Mouse (Mus musculus) stomach, embryonic 15.5 days (tissue): Measurements from ENCODE around the gene Ap4m1. TPM values are rescaled to one million over a fixed set of nuclear protein-coding genes. Genes with fewer than 3 reads are reported as not detected.
"Not testable (repeated sequence)": the region's sequence is repeated elsewhere in the genome, so short reads cannot be mapped to it uniquely, and the experiment has no call there.

Source experiments
- ATAC-seq: fragments of 200-750 bp; cut with Nextera tagmentation; 2 replicates; pipeline ENCODE4 v1.8.0; 2017; ENCODE audit warnings: low read depth, moderate number of reproducible peaks, moderate TSS enrichment; ENCODE audit not compliant: insufficient read depth, low FRiP score
- H3K27ac ChIP-seq: fragments of 300-500 bp; sonication (generic); 2 replicates; pipeline ENCODE4 v1.5.1; 2015; ENCODE audit warnings: mild to moderate bottlenecking, inconsistent platforms
- H3K27me3 ChIP-seq: fragments of 300-500 bp; sonication (generic); replicated peaks from 2 replicates; pipeline ENCODE4 v1.6.1; 2015; ENCODE audit warnings: inconsistent platforms
- H3K36me3 ChIP-seq: fragments of 300-500 bp; sonication (generic); 2 replicates; pipeline ENCODE4 v1.6.1; 2015; ENCODE audit warnings: inconsistent platforms
- H3K4me1 ChIP-seq: fragments of 300-500 bp; sonication (generic); 2 replicates; pipeline ENCODE4 v1.6.1; 2015; ENCODE audit warnings: inconsistent platforms
- H3K4me2 ChIP-seq: fragments of 300-500 bp; sonication (generic); 2 replicates; pipeline ENCODE4 v1.6.1; 2015; ENCODE audit warnings: mild to moderate bottlenecking, inconsistent platforms
- H3K4me3 ChIP-seq: fragments of 300-500 bp; sonication (generic); replicated peaks from 2 replicates; pipeline ENCODE4 v1.5.1; 2015; ENCODE audit warnings: inconsistent platforms
- H3K9ac ChIP-seq: fragments of 300-500 bp; sonication (generic); 2 replicates; pipeline ENCODE4 v1.6.1; 2015; ENCODE audit warnings: inconsistent platforms
- H3K9me3 ChIP-seq: fragments of 300-500 bp; sonication (generic); 2 replicates; pipeline ENCODE4 v1.6.1; 2016; ENCODE audit warnings: inconsistent platforms
- WGBS: fragments of 180-500 bp; shearing (Covaris S2); methylation state at CpG from one replicate; pipeline ENCODE4 v1.1.7; 2015; 5-methylcytosine and 5-hydroxymethylcytosine counted together
- polyA plus RNA-seq: library from polyadenylated mRNA; unstranded; fragments of >200 nt; fragmentation: Nextera tagmentation; extraction: Ambion mirVana; gene quantifications from 2 replicates; pipeline ENCODE4 v1.2.1, GENCODE M21; 2015

Ap4m1 gene
- polyA plus RNA-seq, 1 experiment from 2014 or later, result 23.9 TPM

DNA sequence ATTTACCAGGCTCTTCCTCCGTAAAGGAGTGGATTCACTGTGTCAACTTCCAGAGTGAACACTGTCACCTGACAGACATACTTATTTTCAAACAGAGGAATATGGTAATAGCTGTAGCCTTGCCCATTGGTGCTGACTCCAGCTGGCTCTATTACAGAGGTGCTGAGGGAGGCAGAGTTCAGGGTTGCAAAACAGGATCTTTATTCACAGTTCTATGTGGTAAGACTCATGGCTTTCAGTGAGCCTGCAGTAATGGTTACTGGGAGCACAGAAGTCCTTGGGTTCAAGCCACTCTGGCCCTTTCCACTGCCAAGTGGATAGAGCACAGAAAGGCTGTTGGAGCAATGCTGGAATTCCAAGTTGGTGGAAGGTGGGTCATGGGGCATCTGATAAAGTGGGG lies 35.5 kb downstream of the Ap4m1 start:
- Histone ChIP-seq H3K4me3 (no peak overlapping the region), H3K4me1 (no peaks in the 10 kb centered on the region), H3K27me3 (no peaks in the 10 kb centered on the region), H3K27ac (no peak overlapping the region), H3K36me3 (no peaks in the 10 kb centered on the region), H3K4me2 (no peak overlapping the region), H3K9ac (no peak overlapping the region), H3K9me3 (no peaks in the 10 kb centered on the region)
- WGBS, result 69% methylated on average over 1 of the region's 1 CpGs
- ATAC-seq, result no peak

DNA sequence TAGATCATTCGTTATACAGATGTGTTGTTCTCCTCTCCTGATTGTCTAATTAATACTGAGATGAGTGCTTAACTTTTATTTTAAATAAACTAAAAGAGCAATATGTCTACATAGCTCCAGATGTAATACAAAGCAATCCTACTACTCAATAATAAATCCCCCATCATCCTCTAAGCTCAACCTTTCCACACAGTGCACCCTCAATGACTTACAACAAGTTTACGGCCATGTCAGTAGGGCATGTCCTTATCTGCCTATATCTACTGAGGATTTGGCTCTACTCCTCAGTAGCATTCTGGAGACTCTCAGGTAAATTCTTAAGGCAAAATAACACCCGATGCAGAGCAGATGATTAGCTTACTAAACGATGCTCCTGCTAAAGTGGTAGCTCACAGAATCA lies 36.1 kb downstream of the Ap4m1 start:
- Histone ChIP-seq H3K27me3 (no peaks in the 10 kb centered on the region), H3K4me2 (no peak overlapping the region), H3K9me3 (no peaks in the 10 kb centered on the region), H3K4me1 (no peaks in the 10 kb centered on the region), H3K9ac (no peak overlapping the region), H3K27ac (no peak overlapping the region), H3K36me3 (no peaks in the 10 kb centered on the region), H3K4me3 (no peak overlapping the region)
- WGBS, result 84% methylated on average over 4 of the region's 4 CpGs
- ATAC-seq, result no peak

DNA sequence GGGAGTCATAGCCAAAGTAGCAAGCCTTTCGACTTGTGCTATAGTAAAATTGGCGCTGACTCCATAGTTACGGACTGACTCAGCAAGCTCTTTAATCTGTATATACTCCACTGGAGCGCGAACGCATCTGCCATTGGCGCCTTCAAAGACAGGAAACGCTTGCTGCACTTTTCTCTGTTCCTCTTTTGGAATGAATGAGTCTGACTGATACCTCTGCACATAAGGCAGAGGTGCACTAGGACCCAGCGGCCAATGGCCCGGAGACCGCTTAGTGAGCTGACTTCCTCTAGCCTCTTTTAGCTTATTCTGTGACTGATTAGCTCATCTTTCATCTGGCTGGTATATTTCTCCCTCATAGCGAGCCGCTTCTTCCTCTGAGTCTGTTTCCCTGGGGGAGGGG lies 44.8 kb downstream of the Ap4m1 start:
- not testable (repeated sequence) for H3K9ac ChIP-seq, H3K27ac ChIP-seq, H3K9me3 ChIP-seq, H3K27me3 ChIP-seq, ATAC-seq, H3K4me2 ChIP-seq, H3K36me3 ChIP-seq, H3K4me3 ChIP-seq, H3K4me1 ChIP-seq
- WGBS, result 92% methylated on average over 13 of the region's 13 CpGs

DNA sequence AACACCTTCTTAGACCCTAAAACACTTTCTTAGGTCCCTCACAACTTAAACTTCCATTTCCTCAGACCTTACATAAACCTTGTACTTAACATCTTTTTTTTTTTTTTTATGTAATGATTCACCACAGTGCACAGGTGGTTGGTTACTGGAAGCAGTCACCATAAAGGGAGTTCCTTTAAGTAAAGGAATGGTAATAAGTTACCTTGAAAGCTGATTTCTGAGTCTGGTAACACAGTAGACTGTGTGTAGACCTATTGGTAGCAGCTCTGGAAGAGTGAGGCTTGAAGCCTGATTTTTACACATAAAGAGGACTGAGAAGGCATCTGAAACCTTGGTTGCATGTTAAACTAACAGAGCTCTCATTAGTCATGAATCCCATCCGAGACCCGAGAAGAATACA lies 48.1 kb downstream of the Ap4m1 start:
- no peaks in the 10 kb centered on the region for H3K9me3 ChIP-seq
- no peak overlapping the region for H3K9ac ChIP-seq
- no peaks in the 10 kb centered on the region for H3K27me3 ChIP-seq
- WGBS, result 27% methylated on average over 2 of the region's 2 CpGs
- H3K4me2 ChIP-seq, result no peak overlapping the region
- no peaks in the 10 kb centered on the region for H3K36me3 ChIP-seq
- no peak overlapping the region for H3K4me3 ChIP-seq
- no peak overlapping the region for H3K27ac ChIP-seq
- ATAC-seq, result no peak
- H3K4me1 ChIP-seq, result no peaks in the 10 kb centered on the region

DNA sequence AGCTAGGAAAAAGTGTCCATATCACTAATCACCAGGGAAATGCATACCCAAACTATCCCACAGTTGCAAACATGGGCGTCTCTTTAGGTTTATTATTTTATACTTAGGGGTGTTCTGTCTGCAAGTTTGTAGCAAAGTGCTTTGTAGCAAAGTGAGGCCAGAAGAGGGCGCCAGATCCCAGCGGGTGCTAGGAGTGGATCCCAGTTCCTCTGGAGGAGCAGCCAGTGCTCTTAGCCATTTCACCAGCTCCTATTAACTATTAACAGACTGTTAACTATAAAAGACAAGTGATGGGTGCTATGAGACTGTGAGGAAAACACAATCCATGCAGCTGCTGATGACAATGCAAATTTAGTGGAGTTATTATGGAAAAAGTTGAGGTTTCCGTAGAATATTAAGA lies 50.3 kb downstream of the Ap4m1 start:
- Histone ChIP-seq H3K27me3 (no peaks in the 10 kb centered on the region), H3K36me3 (no peaks in the 10 kb centered on the region), H3K27ac (no peak overlapping the region), H3K4me3 (no peak overlapping the region), H3K9ac (no peak overlapping the region), H3K4me1 (no peaks in the 10 kb centered on the region), H3K9me3 (no peaks in the 10 kb centered on the region), H3K4me2 (no peak overlapping the region)
- WGBS, result 23% methylated on average over 4 of the region's 4 CpGs
- no peak for ATAC-seq

DNA sequence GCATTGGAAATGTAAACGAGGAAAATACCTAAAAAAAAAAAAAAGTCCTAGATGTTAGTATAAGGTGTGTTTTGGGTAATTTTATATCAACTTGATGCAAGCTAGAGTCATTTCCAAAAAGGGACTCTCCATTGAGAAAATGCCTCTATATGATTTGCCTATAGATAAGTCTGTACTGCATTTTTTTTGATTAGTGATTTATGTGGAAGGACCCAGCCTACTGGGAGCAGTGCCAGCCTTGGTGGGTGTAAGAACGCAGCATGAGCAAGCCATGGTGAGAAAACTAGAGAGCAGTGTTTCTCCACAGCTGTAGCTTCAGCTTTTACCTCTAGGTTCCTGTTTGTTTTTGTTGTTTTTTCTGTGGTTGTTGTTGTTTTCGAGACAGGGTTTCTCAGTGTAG lies 51.5 kb downstream of the Ap4m1 start:
- H3K27ac ChIP-seq, result no peak overlapping the region
- H3K9ac ChIP-seq, result no peak overlapping the region
- H3K4me2 ChIP-seq, result no peak overlapping the region
- H3K27me3 ChIP-seq, result no peaks in the 10 kb centered on the region
- H3K36me3 ChIP-seq, result no peaks in the 10 kb centered on the region
- ATAC-seq, result no peak
- no peaks in the 10 kb centered on the region for H3K4me1 ChIP-seq
- no peaks in the 10 kb centered on the region for H3K9me3 ChIP-seq
- WGBS, result 51% methylated on average over 3 of the region's 3 CpGs
- H3K4me3 ChIP-seq, result no peak overlapping the region

DNA sequence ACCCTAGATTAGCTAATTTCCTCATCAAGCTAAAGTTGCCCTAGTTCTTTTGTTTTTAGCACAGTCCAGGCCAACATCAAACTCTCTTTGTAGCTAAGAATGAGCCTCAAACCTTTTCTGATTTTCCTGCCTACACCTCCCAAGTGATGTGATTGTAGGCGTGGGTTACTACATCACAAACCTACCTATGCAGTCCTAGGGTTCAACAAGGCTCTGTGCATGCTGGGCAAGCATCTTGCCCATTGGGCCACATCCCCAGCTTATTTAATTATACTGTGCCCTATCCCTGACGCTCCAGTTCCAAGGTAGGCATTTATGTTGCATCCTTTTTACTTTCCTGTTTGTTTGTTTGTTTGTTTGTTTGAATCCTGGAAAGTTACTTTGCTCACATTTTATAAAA lies 53.9 kb downstream of the Ap4m1 start, which contains the start of gene Nxpe5:
Gene Nxpe5 (plus strand): TSS at position 199 of the 400 bp plus-strand sequence.
- no peaks in the 10 kb centered on the region for H3K27me3 ChIP-seq
- H3K9me3 ChIP-seq, result no peaks in the 10 kb centered on the region
- H3K36me3 ChIP-seq, result no peaks in the 10 kb centered on the region
- 48% methylated on average over 2 of the region's 2 CpGs for WGBS
- no peak within 1 kb of the TSS for H3K4me2 ChIP-seq
- no peak within 1 kb of the TSS for H3K4me3 ChIP-seq
- no peak for ATAC-seq
- no peak within 1 kb of the TSS for H3K27ac ChIP-seq
- H3K9ac ChIP-seq, result no peak within 1 kb of the TSS
- H3K4me1 ChIP-seq, result no peaks in the 10 kb centered on the region

DNA sequence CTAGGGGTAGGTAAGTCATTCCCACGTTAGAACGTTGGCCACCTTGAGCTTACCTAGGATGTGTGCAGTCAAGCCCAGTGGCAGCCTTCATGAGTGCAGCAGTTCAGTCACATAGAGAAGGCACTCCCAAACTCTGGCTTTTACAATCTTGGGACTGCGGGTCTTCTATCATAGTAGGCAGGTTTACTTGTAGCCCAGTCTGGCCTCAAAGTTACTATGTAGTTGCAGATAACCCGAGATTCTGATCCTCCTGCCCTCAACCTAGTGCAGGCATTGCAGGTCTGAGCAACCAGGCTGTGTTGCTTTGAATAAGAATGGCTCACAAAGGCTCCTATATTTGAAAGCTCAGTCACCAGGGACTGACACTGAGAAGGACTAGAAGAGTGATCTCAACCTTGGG lies 54.7 kb downstream of the Ap4m1 start:
- H3K4me1 ChIP-seq, result no peaks in the 10 kb centered on the region
- H3K4me3 ChIP-seq, result no peak overlapping the region
- WGBS, result 70% methylated on average over 4 of the region's 4 CpGs
- no peak overlapping the region for H3K4me2 ChIP-seq
- H3K27me3 ChIP-seq, result no peaks in the 10 kb centered on the region
- H3K36me3 ChIP-seq, result no peaks in the 10 kb centered on the region
- H3K27ac ChIP-seq, result no peak overlapping the region
- no peak for ATAC-seq
- no peak overlapping the region for H3K9ac ChIP-seq
- no peaks in the 10 kb centered on the region for H3K9me3 ChIP-seq

DNA sequence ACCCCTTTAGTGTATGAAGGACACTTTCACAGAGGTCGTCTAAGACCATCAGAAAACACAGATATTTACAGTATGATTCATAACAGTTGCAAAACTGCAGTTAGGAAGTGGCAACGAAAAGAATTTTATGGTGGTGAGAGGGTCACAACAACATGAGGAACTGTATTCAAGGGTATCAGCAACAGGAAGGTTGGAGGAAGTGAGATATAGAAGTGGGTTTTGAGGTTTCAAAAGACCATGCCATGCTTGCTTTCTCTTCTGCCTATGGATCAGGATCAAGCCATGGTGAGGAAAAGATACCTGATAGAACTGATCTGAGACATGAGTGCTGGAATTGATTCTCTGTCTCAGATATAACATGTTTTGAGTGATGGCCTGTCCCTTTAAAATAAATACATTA lies 55.6 kb downstream of the Ap4m1 start:
- H3K27ac ChIP-seq, result no peak overlapping the region
- H3K4me1 ChIP-seq, result no peaks in the 10 kb centered on the region
- H3K4me2 ChIP-seq, result no peak overlapping the region
- no peak overlapping the region for H3K4me3 ChIP-seq
- ATAC-seq, result no peak
- no peaks in the 10 kb centered on the region for H3K36me3 ChIP-seq
- 59% methylated on average over 2 of the region's 2 CpGs for WGBS
- no peaks in the 10 kb centered on the region for H3K9me3 ChIP-seq
- H3K27me3 ChIP-seq, result no peaks in the 10 kb centered on the region
- H3K9ac ChIP-seq, result no peak overlapping the region

DNA sequence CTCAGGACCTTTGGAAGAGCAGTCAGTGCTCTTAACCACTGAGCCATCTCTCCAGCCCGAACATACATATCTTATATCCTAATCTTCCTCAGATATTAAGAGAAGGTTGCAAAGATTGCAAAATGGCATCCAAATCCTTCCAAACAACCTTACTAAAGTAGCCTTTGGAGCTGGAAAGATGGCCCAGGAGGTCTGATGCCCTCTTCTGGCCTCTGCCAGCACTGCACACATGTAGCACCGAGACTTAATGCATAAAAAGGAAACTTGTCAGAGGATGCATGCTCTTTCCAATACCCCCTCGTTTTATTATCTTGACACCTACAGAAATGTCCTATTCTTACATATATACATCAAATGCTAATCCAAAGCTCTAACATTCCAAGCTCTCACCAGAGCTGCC lies 56.2 kb downstream of the Ap4m1 start:
- Histone ChIP-seq H3K4me1 (no peaks in the 10 kb centered on the region), H3K9me3 (no peaks in the 10 kb centered on the region), H3K27ac (no peak overlapping the region), H3K36me3 (no peaks in the 10 kb centered on the region), H3K27me3 (no peaks in the 10 kb centered on the region), H3K9ac (no peak overlapping the region), H3K4me2 (no peak overlapping the region), H3K4me3 (no peak overlapping the region)
- WGBS, result 55% methylated on average over 3 of the region's 3 CpGs
- no peak for ATAC-seq

DNA sequence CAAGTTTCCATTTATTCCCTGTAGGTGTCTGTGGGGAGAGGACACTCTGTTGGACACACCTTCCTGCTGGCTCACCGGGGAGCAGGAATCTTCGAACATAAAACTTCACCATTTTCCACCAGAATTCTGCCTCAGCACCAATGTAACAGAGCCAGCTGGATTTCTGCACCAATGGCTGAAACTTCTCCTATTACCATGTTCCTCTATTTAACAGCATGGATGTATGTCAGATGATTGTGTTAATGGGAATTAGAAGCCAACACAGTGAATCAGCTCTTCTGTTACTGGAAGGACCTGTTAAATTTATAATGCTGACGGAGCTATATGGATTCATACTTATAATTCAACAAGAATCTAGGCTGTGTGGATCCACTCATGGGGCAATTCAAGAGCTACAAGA lies 57.7 kb downstream of the Ap4m1 start:
- Histone ChIP-seq H3K9ac (no peak overlapping the region), H3K27me3 (no peaks in the 10 kb centered on the region), H3K9me3 (no peaks in the 10 kb centered on the region), H3K4me3 (no peak overlapping the region), H3K4me1 (no peaks in the 10 kb centered on the region), H3K36me3 (no peaks in the 10 kb centered on the region), H3K4me2 (no peak overlapping the region), H3K27ac (no peak overlapping the region)
- WGBS, result 87% methylated on average over 3 of the region's 3 CpGs
- ATAC-seq, result no peak
